Mouse (Mus musculus) left cerebral cortex, postnatal 25 days (tissue): ENCODE measurements around the gene Ptprd. TPM values are rescaled to one million over a fixed set of nuclear protein-coding genes. Genes with fewer than 3 reads are reported as not detected.
"Not testable (repeated sequence)": the region's sequence is repeated elsewhere in the genome, so short reads cannot be mapped to it uniquely, and the experiment has no call there.

Source experiments
- DNase-seq, 2 experiments: peaks; one replicate each; pipeline ENCODE4 v3.0.0; 2022; ENCODE audit warnings: low spot score in 2 of 2, mixed read lengths in 1 of 2
- intact Hi-C: fragments of 180-260 bp; cut with DNase I; formaldehyde crosslinking; loops from one replicate; pipeline ENCODE4 v1.15.1; 2025
- total RNA-seq, 2 experiments: library from RNA; stranded (reverse); gene quantifications; 2 replicates each; pipeline ENCODE4 v1.2.3; 2021

Gene Ptprd
- total RNA-seq, 2 experiments from 2014 or later = 331 to 336 TPM

DNA sequence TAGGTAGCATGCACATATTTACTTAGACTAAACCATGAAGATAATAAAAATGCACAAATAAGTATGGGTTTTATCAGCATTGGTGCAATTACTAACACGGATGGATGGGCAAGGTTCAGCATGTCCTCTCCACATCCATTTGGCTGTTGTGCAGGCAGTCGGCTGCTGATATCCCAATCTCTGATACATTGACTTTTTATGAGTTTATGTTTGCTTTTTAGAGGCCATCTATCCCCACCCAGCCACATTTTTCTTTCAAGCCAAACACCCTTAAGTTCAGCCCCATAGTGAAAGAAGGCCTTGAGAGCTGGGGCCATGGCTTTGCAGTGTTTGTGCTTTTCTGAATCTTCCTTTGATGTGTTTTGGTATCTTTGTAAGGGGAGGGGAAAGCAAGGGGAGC is 2166.1 kb downstream of the Ptprd start:
- intact Hi-C loops = no loop called here
- no peak for DNase-seq

DNA sequence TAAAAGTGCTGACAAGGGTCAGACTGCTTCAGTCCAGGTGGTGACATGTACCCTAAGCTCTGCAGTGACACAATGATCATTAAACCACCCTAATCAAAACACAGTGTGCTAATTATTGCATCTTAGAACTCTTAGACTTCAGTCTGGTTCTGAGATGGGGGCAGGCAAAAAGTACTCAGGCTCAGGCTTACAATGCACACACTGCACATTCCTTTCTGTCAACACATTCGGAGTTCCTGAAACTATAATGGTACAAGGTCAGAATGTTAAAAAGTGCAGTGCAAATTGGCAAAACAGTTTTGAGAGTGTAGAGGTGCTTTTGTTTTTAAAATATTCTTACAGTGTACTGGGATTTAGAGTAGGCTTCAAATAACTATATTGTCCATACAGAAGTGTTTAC is 2167.0 kb downstream of the Ptprd start:
- no peak for DNase-seq
- intact Hi-C loops = no loop called here

DNA sequence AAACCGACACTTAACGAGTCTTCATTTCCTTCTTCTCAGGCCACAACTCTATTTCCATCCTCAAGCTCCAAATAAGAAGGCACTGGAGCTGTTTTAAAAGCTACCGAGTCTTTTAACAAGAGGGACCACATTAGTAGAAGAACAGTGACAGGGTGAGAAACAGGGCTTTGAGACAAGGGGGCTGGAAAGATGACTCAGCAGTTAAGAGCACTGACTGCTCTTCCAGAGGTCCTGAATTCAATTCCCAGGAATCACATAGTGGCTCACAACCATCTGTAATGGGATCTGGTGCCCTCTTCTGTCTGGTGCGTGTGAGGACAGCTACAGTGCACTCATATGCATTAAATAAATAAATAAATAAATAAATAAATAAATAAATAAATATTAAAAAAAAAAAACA is 2174.6 kb downstream of the Ptprd start:
- intact Hi-C loops, DNase-seq: not testable (repeated sequence)

DNA sequence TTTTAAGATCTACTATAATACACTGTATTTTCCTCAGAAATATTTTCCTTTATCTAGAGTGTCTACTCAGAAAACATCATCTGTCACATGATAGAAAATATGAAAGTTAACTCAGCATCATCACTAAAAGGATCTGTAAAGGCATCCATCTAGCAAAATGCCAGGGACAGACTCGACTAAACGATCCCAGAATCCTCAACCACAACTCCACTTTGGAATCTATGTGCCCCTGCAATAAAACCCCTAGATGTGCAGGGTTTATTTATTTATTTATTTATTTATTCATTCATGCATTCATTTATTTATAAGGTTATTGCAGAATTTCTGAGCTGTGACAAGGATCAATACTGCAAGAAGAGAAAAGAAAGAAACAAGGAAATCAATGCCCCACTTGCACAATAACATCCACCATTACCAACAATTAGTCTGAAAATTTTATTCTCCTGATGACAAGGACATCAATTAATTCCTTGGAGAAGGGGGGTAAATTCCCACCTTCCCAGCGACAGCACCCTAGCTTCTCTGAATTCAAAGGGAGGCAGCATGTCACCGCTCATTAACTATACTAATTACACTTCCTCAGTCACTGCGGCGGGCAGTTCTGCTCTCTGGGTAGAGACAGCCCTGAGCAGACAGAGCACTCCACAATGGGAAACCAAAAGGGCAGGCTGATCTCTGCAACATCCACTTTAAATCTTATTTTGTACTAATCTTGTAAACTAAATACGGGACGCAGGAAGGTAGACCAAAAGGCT is 2186.0 kb downstream of the Ptprd start:
- intact Hi-C loops = no loop called here
- no peak for DNase-seq

DNA sequence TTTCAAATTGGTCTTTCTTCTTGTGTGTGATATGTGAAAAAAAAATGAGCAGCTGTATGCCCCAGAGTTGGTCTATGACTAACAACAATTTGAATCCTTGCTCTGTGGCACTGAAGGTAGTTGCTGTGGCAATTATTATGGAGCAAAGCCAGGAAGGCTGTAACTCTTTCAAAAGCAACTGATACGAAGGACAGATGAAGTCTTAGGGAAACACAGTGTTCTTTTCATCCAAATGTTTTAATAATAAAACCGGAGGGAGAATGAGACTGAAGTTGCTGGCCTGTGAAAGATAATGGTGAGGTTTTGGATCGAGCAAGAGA is 2187.3 kb downstream of the Ptprd start:
- intact Hi-C loops = no loop called here
- no peak for DNase-seq

DNA sequence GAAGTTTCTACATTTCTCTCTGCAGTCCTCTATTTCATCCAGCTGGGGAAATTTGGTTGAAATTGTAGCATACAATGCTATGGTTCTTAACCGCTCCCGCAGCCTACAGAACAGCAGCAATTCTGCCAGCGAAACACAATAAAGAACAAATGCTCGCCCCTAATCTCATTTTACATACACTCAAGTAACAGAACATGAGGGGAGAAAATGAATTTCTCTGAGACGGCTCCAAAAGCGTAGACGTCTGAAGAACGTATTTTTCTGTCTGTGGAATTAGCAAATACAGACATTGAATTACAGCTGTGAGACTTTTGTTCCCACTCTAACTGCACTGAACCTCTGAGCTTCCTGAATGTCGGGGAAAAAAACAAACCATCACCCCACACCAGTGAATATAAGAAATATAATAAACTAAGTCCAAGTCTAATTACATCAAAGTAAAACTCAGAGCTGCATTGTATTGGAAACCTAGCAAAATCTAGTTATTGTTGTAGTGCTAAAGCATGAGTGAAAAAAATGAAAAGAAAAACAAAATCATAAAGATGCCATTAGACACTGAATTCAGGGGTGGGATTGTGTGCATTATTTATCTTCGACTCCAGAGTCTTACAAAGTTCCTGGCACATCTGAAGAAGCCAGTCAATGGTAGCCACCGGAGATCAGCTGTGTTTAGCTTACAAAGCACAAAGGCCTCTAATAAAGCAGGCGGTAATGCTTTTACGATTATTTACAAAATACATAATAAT is 2187.8 kb downstream of the Ptprd start:
- DNase-seq = no peak
- intact Hi-C loops = no loop called here

DNA sequence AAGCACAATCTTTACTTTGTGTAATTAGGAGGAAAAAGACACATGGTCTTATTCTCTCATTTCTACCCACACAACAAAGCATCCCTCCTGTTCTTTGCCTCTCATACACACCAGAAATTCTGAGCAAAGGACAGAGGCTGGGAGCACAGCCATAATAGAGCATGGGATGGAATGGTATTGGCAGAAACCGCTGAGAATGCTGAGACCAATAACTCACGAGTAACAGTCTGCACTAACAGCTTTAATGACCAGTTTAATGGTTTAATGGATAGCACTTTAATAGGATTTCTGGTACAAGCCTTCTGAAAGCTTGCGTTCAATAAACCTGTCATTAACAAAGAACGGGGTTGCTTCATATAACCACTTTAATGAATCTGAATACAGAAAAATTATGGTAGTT is 2190.1 kb downstream of the Ptprd start:
- intact Hi-C loops = no loop called here
- DNase-seq = no peak

DNA sequence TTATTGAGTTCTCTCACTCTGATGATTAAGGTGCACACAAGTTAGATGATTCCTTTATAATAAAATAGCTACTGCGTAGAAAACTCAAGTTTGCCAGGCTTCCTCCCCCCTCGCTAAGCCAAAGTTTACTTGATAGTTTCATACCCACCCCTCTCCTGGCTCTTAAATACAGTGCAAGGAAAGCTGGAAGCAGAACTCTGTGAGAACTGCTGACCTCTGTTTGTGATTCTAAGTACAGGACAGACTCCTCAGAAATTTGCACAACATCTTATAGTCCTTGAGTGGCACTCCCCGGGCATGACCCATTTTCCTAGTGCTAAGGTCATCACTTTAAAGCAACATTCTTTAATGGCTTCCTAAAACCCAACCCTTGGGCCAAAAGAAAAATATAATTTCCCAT is 2196.7 kb downstream of the Ptprd start:
- DNase-seq = no peak
- intact Hi-C loops = no loop called here

DNA sequence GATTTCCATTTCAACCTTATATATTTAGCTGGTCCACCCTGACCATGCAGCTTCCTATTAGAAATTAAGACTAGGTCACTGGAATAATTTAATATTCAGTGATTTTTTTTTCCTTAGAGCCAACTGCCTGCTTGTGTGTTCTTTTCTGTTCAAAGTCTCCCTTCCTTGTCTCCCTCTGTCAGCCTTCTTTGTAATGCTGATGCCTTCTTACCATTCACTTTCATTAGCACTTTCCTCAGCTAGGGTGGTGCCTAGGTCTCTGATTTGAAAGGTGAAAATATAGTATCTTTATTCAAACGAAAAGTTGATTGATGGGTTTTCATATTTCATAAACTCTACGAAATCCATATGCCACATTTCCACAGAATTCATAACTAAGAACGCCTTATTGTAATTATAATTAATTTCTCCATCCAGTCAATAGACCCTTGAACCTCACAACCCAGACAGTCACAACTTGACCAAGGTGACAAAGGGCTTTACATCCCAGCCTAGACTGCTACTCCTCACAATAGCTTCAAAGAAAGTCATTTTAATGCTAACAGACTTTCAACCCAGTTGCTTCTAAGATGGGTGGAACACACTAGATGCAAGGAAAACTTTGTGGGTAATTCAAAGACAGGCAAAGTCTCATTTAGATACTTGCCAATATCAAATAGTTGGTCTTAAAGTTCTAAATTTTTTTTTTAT is 2197.5 kb downstream of the Ptprd start:
- intact Hi-C loops = no loop called here
- no peak for DNase-seq

DNA sequence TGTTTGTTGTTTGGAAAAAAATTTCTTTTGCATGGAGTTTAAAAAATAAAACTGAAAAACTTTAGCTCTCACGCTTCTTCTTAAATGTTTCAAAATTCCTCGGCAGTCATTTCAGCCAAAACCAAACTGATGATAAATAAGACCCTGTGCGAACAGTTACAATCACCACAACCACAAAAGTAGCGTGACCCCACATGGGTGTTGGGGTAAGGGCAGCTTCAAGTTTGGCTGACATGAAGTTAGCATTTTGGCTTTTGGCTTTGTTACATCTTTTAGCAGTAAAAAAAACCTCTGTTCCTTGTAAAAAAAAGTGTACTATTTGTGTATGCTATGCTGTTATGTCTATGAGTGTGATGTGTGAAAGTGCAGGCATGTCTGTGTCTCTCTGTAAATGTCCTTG is 2203.2 kb downstream of the Ptprd start:
- intact Hi-C loops = no loop called here
- no peak for DNase-seq

DNA sequence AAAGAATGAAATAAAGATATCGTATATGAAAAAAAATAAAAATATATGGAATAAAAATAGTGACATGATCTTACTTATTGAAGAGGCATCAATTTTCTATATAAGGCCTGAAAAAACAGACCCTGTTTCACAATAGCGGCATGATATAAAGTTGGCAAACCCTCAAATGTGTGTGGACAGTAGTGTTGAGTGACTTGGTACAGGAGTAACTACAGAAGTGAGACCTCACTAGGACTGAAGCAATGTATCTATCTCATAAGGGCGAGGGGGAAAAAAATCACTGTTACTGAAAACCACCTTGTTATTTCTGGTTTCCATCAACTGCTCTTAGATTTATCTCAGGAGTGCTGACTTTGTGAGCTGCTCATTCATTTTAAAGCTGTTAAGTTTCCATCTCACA is 2204.5 kb downstream of the Ptprd start:
- intact Hi-C loops = no loop called here
- no peak for DNase-seq

DNA sequence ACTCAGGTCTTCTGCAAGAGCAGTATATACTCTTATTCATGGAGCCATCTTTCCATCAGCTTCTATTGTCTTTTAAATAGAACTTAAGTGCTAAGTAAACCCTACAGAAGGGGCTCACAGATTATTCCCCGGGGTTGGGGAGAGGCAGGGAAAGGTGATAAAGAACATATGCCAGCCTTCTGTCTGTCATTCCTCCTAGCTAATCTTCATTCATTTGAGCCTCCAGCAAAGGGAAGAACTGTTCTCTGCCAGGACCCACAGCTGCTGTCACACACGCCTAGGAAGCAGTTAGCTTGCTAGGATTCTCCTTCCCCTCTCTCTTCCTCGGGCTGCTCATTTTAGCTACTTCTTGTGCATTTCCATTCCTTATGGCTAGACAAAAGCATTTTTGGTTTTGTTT is 2205.0 kb downstream of the Ptprd start:
- intact Hi-C loops = no loop called here
- peak in 1 of 2 experiments; percentile 34 for DNase-seq

DNA sequence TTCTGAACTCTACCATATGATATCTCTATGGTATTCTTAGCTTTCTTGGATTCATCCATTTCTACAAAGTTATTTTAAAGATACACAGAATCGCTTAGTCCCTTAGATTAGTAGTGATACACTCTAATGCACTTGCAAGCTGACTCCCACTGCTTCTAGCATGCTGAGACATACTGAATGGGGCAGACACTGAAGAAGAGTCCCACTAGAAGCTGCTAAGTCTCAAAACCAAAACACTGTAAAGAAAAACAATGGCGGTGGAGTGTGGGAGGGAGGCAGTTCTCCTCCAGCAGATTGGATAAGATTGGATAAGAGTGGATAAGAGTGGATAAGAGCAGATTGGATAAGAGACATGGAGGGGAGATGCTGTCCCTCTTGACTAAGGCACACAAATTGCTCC is 2207.6 kb downstream of the Ptprd start:
- intact Hi-C loops = no loop called here
- DNase-seq = no peak

DNA sequence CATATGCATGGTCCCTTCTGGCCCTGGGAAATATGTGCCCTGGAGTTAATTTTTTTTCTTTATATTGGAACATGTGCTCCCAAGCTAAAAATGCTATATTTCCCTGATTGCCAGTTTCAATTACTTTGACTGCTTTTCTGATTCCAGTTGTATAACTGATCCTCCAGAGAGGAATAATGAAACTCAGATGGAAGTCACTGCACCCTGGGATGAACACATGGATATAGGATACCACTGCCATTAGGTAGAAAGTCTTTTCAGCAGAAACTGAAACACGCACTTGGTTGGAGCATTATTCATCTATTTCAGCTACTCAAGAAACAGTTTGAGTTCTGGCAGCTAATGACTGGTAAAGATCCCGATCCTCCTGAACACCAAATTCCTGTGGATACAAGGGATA is 2211.5 kb downstream of the Ptprd start:
- intact Hi-C loops = no loop called here
- no peak for DNase-seq

DNA sequence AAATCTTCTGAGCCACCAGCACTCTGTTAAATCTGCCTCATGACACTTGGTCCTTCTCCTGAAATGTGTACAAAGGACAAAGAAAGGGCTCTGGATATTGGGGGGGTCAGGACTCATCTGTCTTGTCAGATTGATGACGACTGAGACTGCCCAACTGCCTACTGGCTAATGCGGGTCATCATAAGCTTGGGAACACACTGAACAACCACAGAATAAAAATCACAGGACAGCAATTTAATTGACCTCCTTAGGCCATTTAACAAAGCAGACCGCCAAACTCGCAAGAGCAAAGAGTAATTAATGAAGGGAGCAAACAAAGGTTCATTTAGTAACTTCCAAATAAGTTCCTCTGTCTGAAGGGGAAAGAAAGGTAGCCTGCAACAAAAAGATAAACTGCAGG is 2215.9 kb downstream of the Ptprd start:
- intact Hi-C loops = no loop called here
- DNase-seq = no peak

DNA sequence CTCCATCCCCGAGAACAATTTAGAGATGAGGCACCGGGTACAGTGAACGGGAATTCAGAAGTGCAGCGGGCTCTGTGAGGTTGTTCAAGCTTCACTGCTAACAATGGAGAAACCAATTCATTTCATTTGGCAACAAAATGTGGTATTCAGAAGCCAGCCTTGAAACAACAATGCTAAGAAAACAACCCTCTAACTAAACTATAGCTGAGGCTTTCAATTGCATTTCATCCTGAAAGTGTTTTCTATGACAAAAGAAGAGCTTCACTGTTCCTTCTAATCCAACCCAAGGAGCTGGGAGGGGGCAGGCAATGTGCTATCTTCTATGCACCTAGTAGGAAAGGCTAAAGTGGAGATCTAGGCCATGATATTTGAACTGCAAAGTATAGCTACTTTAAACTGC is 2217.2 kb downstream of the Ptprd start:
- no peak for DNase-seq
- intact Hi-C loops = no loop called here

DNA sequence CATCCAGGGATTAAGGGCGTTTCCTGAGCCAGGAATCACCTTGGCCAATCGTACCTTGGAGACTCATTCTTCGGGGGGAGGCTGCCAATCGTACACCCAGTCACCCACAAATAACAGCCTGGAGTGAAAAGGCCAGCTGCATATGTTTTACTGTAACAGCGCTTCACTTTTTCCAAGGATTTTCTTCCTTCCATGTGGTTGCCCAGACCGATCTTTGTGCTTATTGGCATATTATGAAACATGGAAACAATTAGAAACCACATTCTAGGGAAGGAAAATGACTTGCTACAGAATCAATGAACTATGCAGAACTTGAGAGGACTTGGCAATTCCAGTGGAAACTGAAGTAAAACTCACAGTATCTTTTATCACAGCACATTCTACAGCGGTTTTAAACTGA is 2218.7 kb downstream of the Ptprd start:
- intact Hi-C loops = no loop called here
- DNase-seq = no peak

DNA sequence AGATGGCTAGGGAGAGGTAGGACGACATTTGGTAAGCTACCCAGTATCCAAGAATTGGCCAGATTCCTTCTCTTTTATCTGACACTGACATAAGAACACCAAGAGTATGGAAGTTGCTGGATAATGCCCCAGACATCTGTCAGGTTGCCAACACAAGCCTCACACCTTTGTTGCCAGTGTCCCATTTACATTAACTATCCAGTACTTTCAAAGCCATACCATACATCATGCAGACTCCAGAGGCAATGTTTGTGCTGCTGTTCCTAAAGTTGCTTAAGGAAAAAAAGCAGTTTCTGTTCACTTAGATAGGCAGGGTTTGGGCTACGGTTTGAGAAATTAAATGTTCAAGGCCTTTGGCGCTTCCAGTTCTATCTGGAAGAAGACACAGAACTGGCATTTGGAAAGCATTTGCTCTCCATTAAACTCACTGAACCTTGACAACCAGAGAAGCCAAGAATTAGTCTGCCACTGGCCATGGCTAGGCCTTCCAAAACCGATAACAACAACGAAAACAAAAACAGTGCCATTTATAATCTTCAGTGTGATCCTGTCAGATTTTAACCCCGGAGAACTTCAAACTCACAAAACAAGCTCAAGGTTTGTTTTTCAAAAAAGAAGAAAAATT is 2220.0 kb downstream of the Ptprd start:
- intact Hi-C loops = no loop called here
- DNase-seq = no peak

DNA sequence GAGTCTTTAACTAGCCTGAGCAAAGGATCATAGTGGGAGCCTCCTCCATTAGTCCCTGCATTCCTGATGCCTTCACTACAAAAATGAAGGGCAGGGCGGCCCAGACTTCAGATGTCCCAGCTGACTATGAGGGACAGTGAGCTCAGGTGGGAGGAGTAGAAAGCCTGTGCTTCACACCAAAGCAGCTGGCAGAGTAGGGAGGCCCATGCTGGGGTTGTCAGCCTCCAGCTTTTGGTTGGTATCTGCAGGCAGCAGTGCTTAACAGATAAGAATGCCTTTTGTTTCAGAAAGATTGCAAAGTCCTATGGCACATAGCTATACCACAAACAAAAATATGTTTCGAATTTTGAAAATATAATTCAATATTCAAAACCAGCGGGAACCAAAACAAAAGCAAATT is 2237.0 kb downstream of the Ptprd start:
- intact Hi-C loops = no loop called here
- no peak for DNase-seq

DNA sequence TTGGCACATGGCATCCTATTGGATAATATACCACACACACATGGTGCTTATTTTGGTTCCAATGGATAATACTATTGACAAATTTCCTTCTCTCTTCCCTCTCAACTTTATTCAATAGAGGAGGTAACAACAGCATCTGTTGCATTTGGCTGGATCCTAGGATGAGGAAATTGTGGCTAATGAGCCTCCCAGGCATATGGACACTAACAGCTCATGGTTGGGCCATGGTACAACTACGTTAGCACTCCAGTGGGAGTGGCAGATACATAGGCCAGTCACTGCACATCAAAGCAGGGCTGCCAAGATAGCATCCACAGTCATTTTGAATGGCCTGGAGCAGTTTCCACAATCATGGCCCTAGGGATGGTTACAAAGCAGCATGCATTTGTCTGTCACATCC is 2238.4 kb downstream of the Ptprd start:
- DNase-seq = no peak
- intact Hi-C loops = no loop called here

DNA sequence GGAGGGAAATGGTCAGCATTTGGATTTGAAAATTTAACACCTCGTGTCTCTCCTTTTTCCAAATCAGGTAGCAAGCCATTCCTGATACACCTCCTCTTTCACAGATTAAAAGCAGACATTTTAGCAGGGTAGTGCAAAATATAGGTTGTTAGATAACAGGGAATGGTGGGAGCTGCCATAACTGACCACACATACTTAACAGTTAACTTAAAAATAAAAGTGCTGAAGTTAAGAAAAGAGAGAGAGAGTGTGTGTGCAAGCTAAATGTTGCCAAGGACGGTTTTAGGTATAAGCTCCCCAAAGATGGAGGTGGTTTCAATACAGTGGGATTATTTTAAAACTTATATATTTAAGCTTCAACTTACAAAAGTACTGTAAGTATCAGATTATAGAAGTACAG is 2241.8 kb downstream of the Ptprd start:
- intact Hi-C loops = no loop called here
- DNase-seq = peak in 1 of 2 experiments; percentile 54
